Mouse (Mus musculus): ENCODE measurements around the gene Sdc1. TPM values are rescaled to one million over a fixed set of nuclear protein-coding genes. Genes with fewer than 3 reads are reported as not detected.

Sdc1 gene
- polyA plus RNA-seq, 1 experiment from 2014 or later, result 116 TPM

DNA sequence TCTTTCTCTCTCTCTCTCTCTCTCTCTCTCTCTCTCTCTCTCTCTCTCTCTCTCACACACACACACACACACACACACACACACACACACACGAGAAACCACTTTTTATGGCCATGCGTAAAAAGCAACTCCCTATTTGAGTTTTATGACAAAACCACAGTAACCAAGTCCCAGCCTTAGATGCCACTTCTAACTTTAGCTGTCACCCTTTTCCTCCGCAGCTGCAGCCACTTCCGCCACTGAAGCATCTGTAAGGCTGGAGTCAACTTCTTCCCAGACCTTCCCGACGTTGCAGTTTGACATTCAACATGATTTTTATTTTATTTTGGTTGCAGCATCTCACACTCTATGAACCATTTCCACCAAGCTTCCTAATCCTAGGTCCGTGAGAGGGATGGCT is 71.6 kb downstream of the Sdc1 start:
- TF ChIP-seq EP300 (IDR thresholded peaks at IDR 0.05; ENCODE audit: low read depth), result no peak
- no peak for TF ChIP-seq CTCF (IDR thresholded peaks at IDR 0.05; ENCODE audit: low read depth)
- Histone ChIP-seq H3K4me2 (ENCODE audit: low read depth, low read length) (no peak overlapping the region), H3K9ac (replicated peaks) (no peak overlapping the region), H3K27me3 (ENCODE audit: insufficient read depth, low read length) (no peaks in the 10 kb centered on the region), H3K36me3 (replicated peaks; ENCODE audit: insufficient read depth, low read length) (no peaks in the 10 kb centered on the region), H3K27ac (ENCODE audit: low read depth) (no peak overlapping the region), H3K9me3 (ENCODE audit: low read length) (no peaks in the 10 kb centered on the region), H3K4me3 (ENCODE audit: low read depth, low read length) (no peak overlapping the region), H3K4me1 (ENCODE audit: insufficient read depth) (no peaks in the 10 kb centered on the region)
- WGBS (ENCODE audit: insufficient replicate concordance), result 38% methylated on average over 7 of the region's 7 CpGs
- no peak for ATAC-seq
- DNase-seq, result no peak

Other genes starting within 250 kb of the Sdc1 start
- gene Slc7a15, start 172.3 kb upstream of the Sdc1 start, polyA plus RNA-seq (2015; fragmentation: Nextera tagmentation; extraction: Ambion mirVana), result 0.39 and 0.49 TPM in 2 replicates
- gene Pum2, start 97.2 kb upstream of the Sdc1 start, polyA plus RNA-seq (2015; fragmentation: Nextera tagmentation; extraction: Ambion mirVana), result 11.7 and 11.9 TPM in 2 replicates
- gene Laptm4a, start 150.3 kb downstream of the Sdc1 start, polyA plus RNA-seq (2015; fragmentation: Nextera tagmentation; extraction: Ambion mirVana), result 125 and 128 TPM in 2 replicates
- not detected in 2 replicates for gene Matn3, start 176.6 kb downstream of the Sdc1 start, polyA plus RNA-seq (2015; fragmentation: Nextera tagmentation; extraction: Ambion mirVana)
- gene Wdr35, start 202.6 kb downstream of the Sdc1 start, polyA plus RNA-seq (2015; fragmentation: Nextera tagmentation; extraction: Ambion mirVana), result 1.1 and 1.4 TPM in 2 replicates

Data from liver, postnatal 0 days (tissue).